Mouse (Mus musculus) hindbrain, embryonic 10.5 days (tissue): Measurements from ENCODE around the gene Tmem52. TPM values are rescaled to one million over a fixed set of nuclear protein-coding genes. Genes with fewer than 3 reads are reported as not detected.
"Not testable (repeated sequence)": the region's sequence is repeated elsewhere in the genome, so short reads cannot be mapped to it uniquely, and the experiment has no call there.

Experiments used
- DNase-seq: peaks from one replicate; pipeline ENCODE4 v3.0.0-alpha.2; 2017; ENCODE audit warnings: low spot score
- H3K27ac ChIP-seq: fragments of 300-500 bp; sonication (generic); 2 replicates; pipeline ENCODE4 v1.5.1; 2016; ENCODE audit warnings: mild to moderate bottlenecking, moderate library complexity
- H3K27me3 ChIP-seq: fragments of 300-500 bp; sonication (generic); 2 replicates; pipeline ENCODE4 v1.6.1; 2016; ENCODE audit warnings: mild to moderate bottlenecking; ENCODE audit not compliant: poor library complexity, insufficient read depth, severe bottlenecking
- H3K36me3 ChIP-seq: fragments of 300-500 bp; sonication (generic); 2 replicates; pipeline ENCODE4 v1.6.1; 2016; ENCODE audit warnings: mild to moderate bottlenecking, moderate library complexity
- H3K4me1 ChIP-seq: fragments of 300-500 bp; sonication (generic); replicated peaks from 2 replicates; pipeline ENCODE4 v1.6.1; 2016; ENCODE audit warnings: mild to moderate bottlenecking
- H3K4me3 ChIP-seq: fragments of 300-500 bp; sonication (generic); 2 replicates; pipeline ENCODE4 v1.5.1; 2016; ENCODE audit warnings: mild to moderate bottlenecking, moderate library complexity
- H3K9me3 ChIP-seq: fragments of 300-500 bp; sonication (generic); 2 replicates; pipeline ENCODE4 v1.6.1; 2016; ENCODE audit warnings: mild to moderate bottlenecking, moderate library complexity
- WGBS: fragments of 180-500 bp; shearing (Covaris S2); methylation state at CpG from one replicate; pipeline ENCODE4 v1.1.7; 2016; 5-methylcytosine and 5-hydroxymethylcytosine counted together
- polyA plus RNA-seq: library from polyadenylated mRNA; unstranded; fragments of >200 nt; fragmentation: Nextera tagmentation; extraction: Ambion mirVana; gene quantifications from 2 replicates; pipeline ENCODE4 v1.2.1, GENCODE M21; 2016

Gene Tmem52
- polyA plus RNA-seq, result 0.22 TPM in 1 of 2 replicates, not detected in the other

- Histone ChIP-seq H3K36me3 (no peaks in the 10 kb centered on the region), H3K4me1 (peaks cover 15% of the 10 kb centered on the region), H3K27me3 (peaks cover 31% of the 10 kb centered on the region), H3K4me3 (peak within 1 kb of the TSS; percentile 37), H3K27ac (no peak within 1 kb of the TSS; the same call in 1 of the 2 replicates), H3K9me3 (no peaks in the 10 kb centered on the region)
- DNase-seq, result no peak
- WGBS, result 12% methylated on average over 21 of the region's 21 CpGs
These were observed at the start of gene Tmem52 for GRCm38 (mm10) chr4:155468952-155469351. Gene Tmem52 (plus strand): TSS chr4:155469114.

GRCm38 (mm10) chr4:155420137-155420536, 48.8 kb upstream of the Tmem52 start:
- Histone ChIP-seq H3K27ac (no peak overlapping the region), H3K9me3 (no peaks in the 10 kb centered on the region), H3K36me3 (peaks cover 36% of the 10 kb centered on the region), H3K4me1 (no peaks in the 10 kb centered on the region), H3K4me3 (no peak overlapping the region), H3K27me3 (no peaks in the 10 kb centered on the region)
- no peak for DNase-seq
- 85% methylated on average over 3 of the region's 3 CpGs for WGBS

GRCm38 (mm10) chr4:155421412-155422370, 47.2 kb upstream of the Tmem52 start:
- not testable (repeated sequence) for H3K4me3 ChIP-seq, H3K27me3 ChIP-seq, H3K27ac ChIP-seq, H3K9me3 ChIP-seq, DNase-seq, H3K4me1 ChIP-seq
- H3K36me3 ChIP-seq, result peaks cover 36% of the 10 kb centered on the region
- WGBS, result 87% methylated on average over 23 of the region's 30 CpGs

GRCm38 (mm10) chr4:155423988-155424387, 44.9 kb upstream of the Tmem52 start:
- H3K36me3 ChIP-seq, result peaks cover 28% of the 10 kb centered on the region
- DNase-seq, result no peak
- no peak overlapping the region for H3K27ac ChIP-seq
- no peaks in the 10 kb centered on the region for H3K27me3 ChIP-seq
- H3K4me1 ChIP-seq, result no peaks in the 10 kb centered on the region
- H3K4me3 ChIP-seq, result no peak overlapping the region
- H3K9me3 ChIP-seq, result no peaks in the 10 kb centered on the region
- 86% methylated on average over 5 of the region's 5 CpGs for WGBS

GRCm38 (mm10) chr4:155426272-155426671, 42.6 kb upstream of the Tmem52 start:
- Histone ChIP-seq H3K27me3 (no peaks in the 10 kb centered on the region), H3K27ac (no peak overlapping the region), H3K4me1 (no peaks in the 10 kb centered on the region), H3K4me3 (no peak overlapping the region), H3K36me3 (peaks cover 6% of the 10 kb centered on the region), H3K9me3 (0 out of 2 replicates have a peak, but pooled peaks cover 5% of the 10 kb centered on the region)
- 83% methylated on average over 6 of the region's 6 CpGs for WGBS
- DNase-seq, result no peak

GRCm38 (mm10) chr4:155428442-155428841, 40.5 kb upstream of the Tmem52 start:
- no peak overlapping the region for H3K4me3 ChIP-seq
- H3K4me1 ChIP-seq, result no peaks in the 10 kb centered on the region
- no peaks in the 10 kb centered on the region for H3K27me3 ChIP-seq
- H3K27ac ChIP-seq, result no peak overlapping the region
- H3K36me3 ChIP-seq, result no peaks in the 10 kb centered on the region; the same call in 1 of the 2 replicates
- H3K9me3 ChIP-seq, result 0 out of 2 replicates have a peak, but pooled peaks cover 5% of the 10 kb centered on the region
- DNase-seq, result no peak

GRCm38 (mm10) chr4:155429202-155429601, 39.7 kb upstream of the Tmem52 start:
- 89% methylated on average over 3 of the region's 3 CpGs for WGBS
- Histone ChIP-seq H3K27ac (no peak overlapping the region), H3K4me1 (no peaks in the 10 kb centered on the region), H3K36me3 (no peaks in the 10 kb centered on the region; the same call in 1 of the 2 replicates), H3K4me3 (no peak overlapping the region), H3K9me3 (0 out of 2 replicates have a peak, but pooled peaks cover 5% of the 10 kb centered on the region), H3K27me3 (no peaks in the 10 kb centered on the region)
- no peak for DNase-seq

- Histone ChIP-seq H3K4me3 (no peak overlapping the region), H3K27me3 (no peaks in the 10 kb centered on the region), H3K9me3 (0 out of 2 replicates have a peak, but pooled peaks cover 5% of the 10 kb centered on the region), H3K4me1 (no peaks in the 10 kb centered on the region), H3K36me3 (no peaks in the 10 kb centered on the region), H3K27ac (no peak overlapping the region)
- WGBS, result 92% methylated on average over 6 of the region's 6 CpGs
- DNase-seq, result no peak
These were observed 36.6 kb upstream of the Tmem52 start for GRCm38 (mm10) chr4:155432358-155432757.

- no peak overlapping the region for H3K27ac ChIP-seq
- H3K36me3 ChIP-seq, result no peaks in the 10 kb centered on the region
- H3K27me3 ChIP-seq, result no peaks in the 10 kb centered on the region
- DNase-seq, result no peak
- no peak overlapping the region for H3K4me3 ChIP-seq
- 76% methylated on average over 5 of the region's 5 CpGs for WGBS
- 0 out of 2 replicates have a peak, but pooled peaks cover 5% of the 10 kb centered on the region for H3K9me3 ChIP-seq
- no peaks in the 10 kb centered on the region for H3K4me1 ChIP-seq
These were observed 34.9 kb upstream of the Tmem52 start for GRCm38 (mm10) chr4:155433993-155434392.

GRCm38 (mm10) chr4:155442808-155443207, 26.1 kb upstream of the Tmem52 start:
- Histone ChIP-seq H3K9me3 (no peaks in the 10 kb centered on the region), H3K36me3 (no peaks in the 10 kb centered on the region), H3K4me3 (no peak overlapping the region), H3K4me1 (no peaks in the 10 kb centered on the region), H3K27me3 (no peaks in the 10 kb centered on the region), H3K27ac (no peak overlapping the region)
- DNase-seq, result no peak
- 71% methylated on average over 3 of the region's 3 CpGs for WGBS

GRCm38 (mm10) chr4:155451597-155451996, 17.3 kb upstream of the Tmem52 start:
- Histone ChIP-seq H3K27me3 (no peaks in the 10 kb centered on the region), H3K27ac (0 out of 2 replicates have a peak overlapping the region, but pooled peaks have one; percentile 9), H3K9me3 (no peaks in the 10 kb centered on the region), H3K36me3 (no peaks in the 10 kb centered on the region), H3K4me1 (peaks cover 6% of the 10 kb centered on the region), H3K4me3 (no peak overlapping the region)
- DNase-seq, result peak; percentile 11
- 43% methylated on average over 10 of the region's 10 CpGs for WGBS

GRCm38 (mm10) chr4:155458575-155458974, 10.3 kb upstream of the Tmem52 start:
- 0 out of 2 replicates have a peak, but pooled peaks cover 2% of the 10 kb centered on the region for H3K4me1 ChIP-seq
- H3K27ac ChIP-seq, result no peak overlapping the region
- H3K36me3 ChIP-seq, result no peaks in the 10 kb centered on the region
- no peaks in the 10 kb centered on the region for H3K9me3 ChIP-seq
- H3K27me3 ChIP-seq, result 0 out of 2 replicates have a peak, but pooled peaks cover 6% of the 10 kb centered on the region
- H3K4me3 ChIP-seq, result no peak overlapping the region
- WGBS, result 85% methylated on average over 5 of the region's 5 CpGs
- DNase-seq, result no peak

- DNase-seq, result no peak
- no peaks in the 10 kb centered on the region for H3K36me3 ChIP-seq
- 0 out of 2 replicates have a peak, but pooled peaks cover 2% of the 10 kb centered on the region for H3K4me1 ChIP-seq
- peaks cover 9% of the 10 kb centered on the region for H3K27me3 ChIP-seq
- H3K9me3 ChIP-seq, result no peaks in the 10 kb centered on the region
- H3K27ac ChIP-seq, result no peak overlapping the region
- WGBS, result 80% methylated on average over 13 of the region's 13 CpGs
- no peak overlapping the region for H3K4me3 ChIP-seq
These were observed 5.9 kb upstream of the Tmem52 start for GRCm38 (mm10) chr4:155463050-155463449.
